Mouse (Mus musculus): ENCODE results near the gene Gm37240.
"Not testable (repeated sequence)": the region's sequence is repeated elsewhere in the genome, so short reads cannot be mapped to it uniquely, and the experiment has no call there.

Gm37240 gene

GRCm38 (mm10) chr3:84610183-84610710 lies 1277.1 kb downstream of the Gm37240 start:
- no peak for DNase-seq

- DNase-seq = no peak
These were observed 1284.1 kb downstream of the Gm37240 start for GRCm38 (mm10) chr3:84603212-84603611.

GRCm38 (mm10) chr3:84602759-84603158 lies 1284.6 kb downstream of the Gm37240 start:
- DNase-seq = no peak

- DNase-seq = no peak
These were observed 1285.3 kb downstream of the Gm37240 start for GRCm38 (mm10) chr3:84601870-84602495.

GRCm38 (mm10) chr3:84598756-84599155 lies 1288.6 kb downstream of the Gm37240 start:
- no peak for DNase-seq

GRCm38 (mm10) chr3:84597996-84598734 lies 1289.2 kb downstream of the Gm37240 start:
- no peak for DNase-seq

- DNase-seq = no peak
These were observed 1291.6 kb downstream of the Gm37240 start for GRCm38 (mm10) chr3:84595677-84596234.

GRCm38 (mm10) chr3:84594894-84595676 lies 1292.2 kb downstream of the Gm37240 start:
- DNase-seq = peak; percentile 27

- DNase-seq = no peak
These were observed 1294.0 kb downstream of the Gm37240 start, which contains the start of gene Tigd4 for GRCm38 (mm10) chr3:84593274-84593673. Tigd4 (plus strand) TSS chr3:84593574.

GRCm38 (mm10) chr3:84586736-84587135 lies 1300.6 kb downstream of the Gm37240 start:
- DNase-seq = no peak

GRCm38 (mm10) chr3:84582913-84583276 lies 1304.4 kb downstream of the Gm37240 start:
- no peak for DNase-seq

- DNase-seq = peak; percentile 94
These were observed 1305.0 kb downstream of the Gm37240 start, which contains the start of gene Arfip1 for GRCm38 (mm10) chr3:84582023-84582912. Arfip1 (minus strand) TSS chr3:84582625.

- no peak for DNase-seq
These were observed 1305.7 kb downstream of the Gm37240 start for GRCm38 (mm10) chr3:84581696-84582022.

GRCm38 (mm10) chr3:84580716-84581115 lies 1306.6 kb downstream of the Gm37240 start:
- no peak for DNase-seq

- no peak for DNase-seq
These were observed 1316.8 kb downstream of the Gm37240 start for GRCm38 (mm10) chr3:84570501-84570900.

GRCm38 (mm10) chr3:84569587-84569986 lies 1317.7 kb downstream of the Gm37240 start:
- DNase-seq = no peak

GRCm38 (mm10) chr3:84568540-84568939 lies 1318.8 kb downstream of the Gm37240 start:
- DNase-seq = no peak

- no peak for DNase-seq
These were observed 1323.9 kb downstream of the Gm37240 start for GRCm38 (mm10) chr3:84563415-84563814.

- DNase-seq = not testable (repeated sequence)
These were observed 1324.4 kb downstream of the Gm37240 start for GRCm38 (mm10) chr3:84562911-84563310.

- no peak for DNase-seq
These were observed 1329.0 kb downstream of the Gm37240 start for GRCm38 (mm10) chr3:84558301-84558700.

- DNase-seq = no peak
These were observed 1331.5 kb downstream of the Gm37240 start for GRCm38 (mm10) chr3:84555780-84556179.

GRCm38 (mm10) chr3:84547177-84547576 lies 1340.1 kb downstream of the Gm37240 start:
- DNase-seq = peak; percentile 33

Measured in thymus, postnatal 25 days (tissue).